Mouse (Mus musculus) forebrain, embryonic 15.5 days (tissue): ENCODE data around the gene 4930432M17Rik. TPM values are rescaled to one million over a fixed set of nuclear protein-coding genes. Genes with fewer than 3 reads are reported as not detected.

Experiments
- ATAC-seq: fragments of 200-750 bp; cut with Nextera tagmentation; replicated peaks from 2 replicates; pipeline ENCODE4 v1.8.0; 2017; ENCODE audit warnings: mild to moderate bottlenecking, moderate TSS enrichment, moderate library complexity
- H3K27ac ChIP-seq: fragments of 300-500 bp; sonication (generic); replicated peaks from 2 replicates; pipeline ENCODE4 v1.5.1; 2015; ENCODE audit warnings: mild to moderate bottlenecking, inconsistent platforms
- H3K27me3 ChIP-seq: fragments of 300-500 bp; sonication (generic); 2 replicates; pipeline ENCODE4 v1.6.1; 2015; ENCODE audit warnings: inconsistent platforms
- H3K36me3 ChIP-seq: fragments of 300-500 bp; sonication (generic); 2 replicates; pipeline ENCODE4 v1.6.1; 2015; ENCODE audit warnings: mild to moderate bottlenecking, inconsistent platforms
- H3K4me1 ChIP-seq: fragments of 300-500 bp; sonication (generic); 2 replicates; pipeline ENCODE4 v1.6.1; 2015; ENCODE audit warnings: inconsistent platforms
- H3K4me2 ChIP-seq: fragments of 300-500 bp; sonication (generic); replicated peaks from 2 replicates; pipeline ENCODE4 v1.6.1; 2015; ENCODE audit warnings: mild to moderate bottlenecking, inconsistent platforms
- H3K4me3 ChIP-seq: fragments of 300-500 bp; sonication (generic); 2 replicates; pipeline ENCODE4 v1.5.1; 2015; ENCODE audit warnings: mild to moderate bottlenecking, inconsistent platforms
- H3K9ac ChIP-seq: fragments of 300-500 bp; sonication (generic); replicated peaks from 2 replicates; pipeline ENCODE4 v1.6.1; 2015; ENCODE audit warnings: mild to moderate bottlenecking, inconsistent platforms
- H3K9me3 ChIP-seq: fragments of 300-500 bp; sonication (generic); 2 replicates; pipeline ENCODE4 v1.6.1; 2016; ENCODE audit warnings: inconsistent platforms
- WGBS: fragments of 180-500 bp; shearing (Covaris S2); methylation state at CpG from one replicate; pipeline ENCODE4 v1.1.7; 2015; ENCODE audit warnings: mixed read lengths; 5-methylcytosine and 5-hydroxymethylcytosine counted together
- polyA plus RNA-seq: library from polyadenylated mRNA; unstranded; fragments of >200 nt; fragmentation: Nextera tagmentation; extraction: Ambion mirVana; gene quantifications from 2 replicates; pipeline ENCODE4 v1.2.1, GENCODE M21; 2015

Gene 4930432M17Rik
- polyA plus RNA-seq, 1 experiment from 2014 or later = not detected

- no peak overlapping the region for H3K27ac ChIP-seq
- H3K36me3 ChIP-seq = no peaks in the 10 kb centered on the region
- ATAC-seq = no peak
- H3K4me1 ChIP-seq = no peaks in the 10 kb centered on the region
- H3K9ac ChIP-seq = no peak overlapping the region
- H3K4me3 ChIP-seq = no peak overlapping the region
- H3K9me3 ChIP-seq = no peaks in the 10 kb centered on the region
- no peaks in the 10 kb centered on the region for H3K27me3 ChIP-seq
- 72% methylated on average over 7 of the region's 7 CpGs for WGBS
- H3K4me2 ChIP-seq = no peak overlapping the region
Measured at GRCm38 (mm10) chr3:121645447-121645846, 25.1 kb upstream of the 4930432M17Rik start.

GRCm38 (mm10) chr3:121646364-121647048 lies 24.1 kb upstream of the 4930432M17Rik start:
- no peaks in the 10 kb centered on the region for H3K4me1 ChIP-seq
- H3K36me3 ChIP-seq = no peaks in the 10 kb centered on the region
- H3K4me3 ChIP-seq = no peak overlapping the region
- H3K27me3 ChIP-seq = no peaks in the 10 kb centered on the region
- 79% methylated on average over 9 of the region's 9 CpGs for WGBS
- H3K27ac ChIP-seq = no peak overlapping the region
- no peaks in the 10 kb centered on the region for H3K9me3 ChIP-seq
- no peak overlapping the region for H3K4me2 ChIP-seq
- H3K9ac ChIP-seq = no peak overlapping the region
- ATAC-seq = no peak

- no peaks in the 10 kb centered on the region for H3K9me3 ChIP-seq
Measured at GRCm38 (mm10) chr3:121648238-121648778, 22.3 kb upstream of the 4930432M17Rik start.

GRCm38 (mm10) chr3:121650052-121650671 lies 20.4 kb upstream of the 4930432M17Rik start:
- Histone ChIP-seq H3K4me3 (no peak overlapping the region), H3K4me1 (no peaks in the 10 kb centered on the region), H3K27ac (no peak overlapping the region), H3K27me3 (no peaks in the 10 kb centered on the region), H3K36me3 (no peaks in the 10 kb centered on the region), H3K4me2 (no peak overlapping the region), H3K9me3 (no peaks in the 10 kb centered on the region), H3K9ac (no peak overlapping the region)
- no peak for ATAC-seq
- 76% methylated on average over 10 of the region's 10 CpGs for WGBS

More at GRCm38 (mm10) chr3:121648238-121648778, 22.3 kb upstream of the 4930432M17Rik start:
- Histone ChIP-seq H3K9ac (no peak overlapping the region), H3K4me1 (no peaks in the 10 kb centered on the region), H3K36me3 (no peaks in the 10 kb centered on the region), H3K4me3 (no peak overlapping the region), H3K27me3 (no peaks in the 10 kb centered on the region), H3K27ac (no peak overlapping the region), H3K4me2 (no peak overlapping the region)
- ATAC-seq = no peak
- 90% methylated on average over 8 of the region's 8 CpGs for WGBS

- ATAC-seq = no peak
- Histone ChIP-seq H3K4me2 (no peak overlapping the region), H3K4me3 (no peak overlapping the region), H3K9ac (no peak overlapping the region), H3K9me3 (no peaks in the 10 kb centered on the region), H3K27me3 (no peaks in the 10 kb centered on the region), H3K36me3 (no peaks in the 10 kb centered on the region), H3K4me1 (no peaks in the 10 kb centered on the region), H3K27ac (no peak overlapping the region)
- 76% methylated on average over 3 of the region's 3 CpGs for WGBS
Measured at GRCm38 (mm10) chr3:121651710-121652109, 18.9 kb upstream of the 4930432M17Rik start.

- Histone ChIP-seq H3K36me3 (no peaks in the 10 kb centered on the region), H3K27ac (no peak overlapping the region), H3K27me3 (no peaks in the 10 kb centered on the region), H3K9me3 (no peaks in the 10 kb centered on the region), H3K4me2 (no peak overlapping the region), H3K4me3 (no peak overlapping the region), H3K4me1 (no peaks in the 10 kb centered on the region), H3K9ac (no peak overlapping the region)
- no peak for ATAC-seq
- WGBS = 71% methylated on average over 1 of the region's 1 CpGs
Measured at GRCm38 (mm10) chr3:121652186-121652585, 18.4 kb upstream of the 4930432M17Rik start.

GRCm38 (mm10) chr3:121656922-121657321 lies 13.6 kb upstream of the 4930432M17Rik start:
- Histone ChIP-seq H3K4me3 (no peak overlapping the region), H3K27me3 (no peaks in the 10 kb centered on the region), H3K9me3 (no peaks in the 10 kb centered on the region), H3K9ac (no peak overlapping the region), H3K4me1 (no peaks in the 10 kb centered on the region), H3K27ac (no peak overlapping the region), H3K36me3 (no peaks in the 10 kb centered on the region), H3K4me2 (no peak overlapping the region)
- 93% methylated on average over 4 of the region's 4 CpGs for WGBS
- ATAC-seq = no peak

GRCm38 (mm10) chr3:121662705-121663469 lies 7.7 kb upstream of the 4930432M17Rik start:
- Histone ChIP-seq H3K4me1 (peaks cover 6% of the 10 kb centered on the region; the same call in 1 of the 2 replicates), H3K27me3 (no peaks in the 10 kb centered on the region), H3K4me3 (no peak overlapping the region), H3K4me2 (no peak overlapping the region), H3K9me3 (no peaks in the 10 kb centered on the region), H3K9ac (no peak overlapping the region), H3K36me3 (no peaks in the 10 kb centered on the region), H3K27ac (no peak overlapping the region)
- ATAC-seq = no peak
- WGBS = 9% methylated on average over 4 of the region's 4 CpGs

- 85% methylated on average over 9 of the region's 9 CpGs for WGBS
- peaks cover 6% of the 10 kb centered on the region; the same call in 1 of the 2 replicates for H3K4me1 ChIP-seq
- no peak overlapping the region for H3K27ac ChIP-seq
- H3K9me3 ChIP-seq = no peaks in the 10 kb centered on the region
- no peak for ATAC-seq
- no peak overlapping the region for H3K4me3 ChIP-seq
- H3K27me3 ChIP-seq = no peaks in the 10 kb centered on the region
- no peaks in the 10 kb centered on the region for H3K36me3 ChIP-seq
- H3K9ac ChIP-seq = no peak overlapping the region
- H3K4me2 ChIP-seq = no peak overlapping the region
Measured at GRCm38 (mm10) chr3:121663470-121663847, 7.1 kb upstream of the 4930432M17Rik start.

GRCm38 (mm10) chr3:121672135-121672790 lies 1.7 kb downstream of the 4930432M17Rik start:
- H3K4me2 ChIP-seq = no peak overlapping the region
- H3K27me3 ChIP-seq = no peaks in the 10 kb centered on the region
- 83% methylated on average over 5 of the region's 5 CpGs for WGBS
- H3K9me3 ChIP-seq = no peaks in the 10 kb centered on the region
- H3K36me3 ChIP-seq = no peaks in the 10 kb centered on the region
- H3K9ac ChIP-seq = no peak overlapping the region
- H3K4me1 ChIP-seq = no peaks in the 10 kb centered on the region
- H3K4me3 ChIP-seq = no peak overlapping the region
- ATAC-seq = no peak
- H3K27ac ChIP-seq = no peak overlapping the region

GRCm38 (mm10) chr3:121678935-121679334 lies 8.4 kb downstream of the 4930432M17Rik start:
- Histone ChIP-seq H3K9ac (no peak overlapping the region), H3K4me3 (no peak overlapping the region), H3K9me3 (no peaks in the 10 kb centered on the region), H3K27ac (no peak overlapping the region), H3K36me3 (no peaks in the 10 kb centered on the region), H3K27me3 (no peaks in the 10 kb centered on the region), H3K4me2 (no peak overlapping the region), H3K4me1 (no peaks in the 10 kb centered on the region)
- WGBS = 42% methylated on average over 4 of the region's 4 CpGs
- no peak for ATAC-seq

GRCm38 (mm10) chr3:121679443-121679842 lies 8.9 kb downstream of the 4930432M17Rik start:
- 22% methylated on average over 3 of the region's 3 CpGs for WGBS

More at GRCm38 (mm10) chr3:121679443-121679842, 8.9 kb downstream of the 4930432M17Rik start:
- Histone ChIP-seq H3K4me1 (no peaks in the 10 kb centered on the region), H3K4me3 (no peak overlapping the region), H3K9ac (no peak overlapping the region), H3K27me3 (no peaks in the 10 kb centered on the region), H3K27ac (no peak overlapping the region), H3K9me3 (no peaks in the 10 kb centered on the region), H3K36me3 (no peaks in the 10 kb centered on the region), H3K4me2 (no peak overlapping the region)
- no peak; the same call in 1 of the 2 replicates for ATAC-seq
